Mouse (Mus musculus): ENCODE results near the gene Ccr2. TPM values are rescaled to one million over a fixed set of nuclear protein-coding genes. Genes with fewer than 3 reads are reported as not detected.
"Not testable (repeated sequence)": the region's sequence is repeated elsewhere in the genome, so short reads cannot be mapped to it uniquely, and the experiment has no call there.

Ccr2 gene
- polyA plus RNA-seq, 1 experiment from 2014 or later = not detected

GRCm38 (mm10) chr9:124079803-124080202, 21.9 kb upstream of the Ccr2 start:
- no peak overlapping the region for H3K4me2 ChIP-seq (ENCODE audit: low read depth, low read length)
- no peaks in the 10 kb centered on the region for H3K36me3 ChIP-seq (ENCODE audit: control insufficient read depth, insufficient read depth, low read length)
- no peak overlapping the region for H3K27ac ChIP-seq (ENCODE audit: low read depth, low read length)
- no peak overlapping the region for H3K4me3 ChIP-seq (ENCODE audit: low read depth, low read length)
- no peaks in the 10 kb centered on the region for H3K9me3 ChIP-seq (ENCODE audit: control insufficient read depth, low read length)
- no peak for ATAC-seq (ENCODE audit: low read depth)
- no peak overlapping the region for H3K9ac ChIP-seq (replicated peaks; ENCODE audit: low read depth, low read length)
- 85% methylated on average over 4 of the region's 4 CpGs for WGBS
- H3K27me3 ChIP-seq (ENCODE audit: control insufficient read depth, insufficient read depth, low read length) = no peaks in the 10 kb centered on the region
- no peaks in the 10 kb centered on the region for H3K4me1 ChIP-seq (ENCODE audit: control insufficient read depth, insufficient read depth, low read length)

- H3K36me3 ChIP-seq (ENCODE audit: control insufficient read depth, insufficient read depth, low read length); H3K9me3 ChIP-seq (ENCODE audit: control insufficient read depth, low read length); H3K4me3 ChIP-seq (ENCODE audit: low read depth, low read length); H3K4me2 ChIP-seq (ENCODE audit: low read depth, low read length); H3K4me1 ChIP-seq (ENCODE audit: control insufficient read depth, insufficient read depth, low read length); H3K27me3 ChIP-seq (ENCODE audit: control insufficient read depth, insufficient read depth, low read length); H3K9ac ChIP-seq (replicated peaks; ENCODE audit: low read depth, low read length); H3K27ac ChIP-seq (ENCODE audit: low read depth, low read length); ATAC-seq (ENCODE audit: low read depth): not testable (repeated sequence)
- 94% methylated on average over 12 of the region's 13 CpGs for WGBS
Measured at GRCm38 (mm10) chr9:124080471-124080870, 21.3 kb upstream of the Ccr2 start.

- Histone ChIP-seq H3K27ac (ENCODE audit: low read depth, low read length) (no peak overlapping the region), H3K4me2 (ENCODE audit: low read depth, low read length) (no peak overlapping the region), H3K4me1 (ENCODE audit: control insufficient read depth, insufficient read depth, low read length) (no peaks in the 10 kb centered on the region), H3K36me3 (ENCODE audit: control insufficient read depth, insufficient read depth, low read length) (no peaks in the 10 kb centered on the region), H3K9me3 (ENCODE audit: control insufficient read depth, low read length) (no peaks in the 10 kb centered on the region), H3K4me3 (ENCODE audit: low read depth, low read length) (no peak overlapping the region), H3K27me3 (ENCODE audit: control insufficient read depth, insufficient read depth, low read length) (no peaks in the 10 kb centered on the region), H3K9ac (replicated peaks; ENCODE audit: low read depth, low read length) (no peak overlapping the region)
- WGBS = 70% methylated on average over 1 of the region's 1 CpGs
- ATAC-seq (ENCODE audit: low read depth) = no peak
Measured at GRCm38 (mm10) chr9:124090441-124090840, 11.3 kb upstream of the Ccr2 start.

GRCm38 (mm10) chr9:124099127-124099526, 2.6 kb upstream of the Ccr2 start:
- Histone ChIP-seq H3K27ac (ENCODE audit: low read depth, low read length) (no peak overlapping the region), H3K4me3 (ENCODE audit: low read depth, low read length) (no peak overlapping the region), H3K4me1 (ENCODE audit: control insufficient read depth, insufficient read depth, low read length) (no peaks in the 10 kb centered on the region), H3K27me3 (ENCODE audit: control insufficient read depth, insufficient read depth, low read length) (no peaks in the 10 kb centered on the region), H3K9ac (replicated peaks; ENCODE audit: low read depth, low read length) (no peak overlapping the region), H3K4me2 (ENCODE audit: low read depth, low read length) (no peak overlapping the region), H3K9me3 (ENCODE audit: control insufficient read depth, low read length) (no peaks in the 10 kb centered on the region), H3K36me3 (ENCODE audit: control insufficient read depth, insufficient read depth, low read length) (no peaks in the 10 kb centered on the region)
- ATAC-seq (ENCODE audit: low read depth) = no peak
- WGBS = 97% methylated on average over 1 of the region's 1 CpGs

GRCm38 (mm10) chr9:124100357-124100756, 1.4 kb upstream of the Ccr2 start:
- H3K9ac ChIP-seq (replicated peaks; ENCODE audit: low read depth, low read length) = no peak overlapping the region
- no peak overlapping the region for H3K4me2 ChIP-seq (ENCODE audit: low read depth, low read length)
- no peak overlapping the region for H3K4me3 ChIP-seq (ENCODE audit: low read depth, low read length)
- 90% methylated on average over 1 of the region's 1 CpGs for WGBS
- no peaks in the 10 kb centered on the region for H3K36me3 ChIP-seq (ENCODE audit: control insufficient read depth, insufficient read depth, low read length)
- no peaks in the 10 kb centered on the region for H3K27me3 ChIP-seq (ENCODE audit: control insufficient read depth, insufficient read depth, low read length)
- H3K27ac ChIP-seq (ENCODE audit: low read depth, low read length) = no peak overlapping the region
- no peaks in the 10 kb centered on the region for H3K4me1 ChIP-seq (ENCODE audit: control insufficient read depth, insufficient read depth, low read length)
- ATAC-seq (ENCODE audit: low read depth) = no peak
- no peaks in the 10 kb centered on the region for H3K9me3 ChIP-seq (ENCODE audit: control insufficient read depth, low read length)

- WGBS = 72% methylated on average over 1 of the region's 1 CpGs
Measured at GRCm38 (mm10) chr9:124103199-124103598, 1.4 kb downstream of the Ccr2 start.

GRCm38 (mm10) chr9:124105196-124105595, 3.4 kb downstream of the Ccr2 start:
- Histone ChIP-seq H3K27me3 (ENCODE audit: control insufficient read depth, insufficient read depth, low read length) (no peaks in the 10 kb centered on the region), H3K27ac (ENCODE audit: low read depth, low read length) (no peak overlapping the region), H3K9ac (replicated peaks; ENCODE audit: low read depth, low read length) (no peak overlapping the region), H3K9me3 (ENCODE audit: control insufficient read depth, low read length) (no peaks in the 10 kb centered on the region), H3K4me2 (ENCODE audit: low read depth, low read length) (no peak overlapping the region), H3K4me1 (ENCODE audit: control insufficient read depth, insufficient read depth, low read length) (no peaks in the 10 kb centered on the region), H3K4me3 (ENCODE audit: low read depth, low read length) (no peak overlapping the region), H3K36me3 (ENCODE audit: control insufficient read depth, insufficient read depth, low read length) (no peaks in the 10 kb centered on the region)
- no peak for ATAC-seq (ENCODE audit: low read depth)

More at GRCm38 (mm10) chr9:124103199-124103598, 1.4 kb downstream of the Ccr2 start:
- Histone ChIP-seq H3K4me1 (ENCODE audit: control insufficient read depth, insufficient read depth, low read length) (no peaks in the 10 kb centered on the region), H3K9me3 (ENCODE audit: control insufficient read depth, low read length) (no peaks in the 10 kb centered on the region), H3K27me3 (ENCODE audit: control insufficient read depth, insufficient read depth, low read length) (no peaks in the 10 kb centered on the region), H3K4me3 (ENCODE audit: low read depth, low read length) (no peak overlapping the region), H3K27ac (ENCODE audit: low read depth, low read length) (no peak overlapping the region), H3K9ac (replicated peaks; ENCODE audit: low read depth, low read length) (no peak overlapping the region), H3K36me3 (ENCODE audit: control insufficient read depth, insufficient read depth, low read length) (no peaks in the 10 kb centered on the region), H3K4me2 (ENCODE audit: low read depth, low read length) (no peak overlapping the region)
- no peak for ATAC-seq (ENCODE audit: low read depth)

- H3K9me3 ChIP-seq (ENCODE audit: control insufficient read depth, low read length) = no peaks in the 10 kb centered on the region
- no peaks in the 10 kb centered on the region for H3K36me3 ChIP-seq (ENCODE audit: control insufficient read depth, insufficient read depth, low read length)
- no peak overlapping the region for H3K9ac ChIP-seq (replicated peaks; ENCODE audit: low read depth, low read length)
- H3K4me2 ChIP-seq (ENCODE audit: low read depth, low read length) = no peak overlapping the region
- ATAC-seq (ENCODE audit: low read depth) = no peak
- no peak overlapping the region for H3K27ac ChIP-seq (ENCODE audit: low read depth, low read length)
- no peaks in the 10 kb centered on the region for H3K27me3 ChIP-seq (ENCODE audit: control insufficient read depth, insufficient read depth, low read length)
- H3K4me3 ChIP-seq (ENCODE audit: low read depth, low read length) = no peak overlapping the region
- H3K4me1 ChIP-seq (ENCODE audit: control insufficient read depth, insufficient read depth, low read length) = no peaks in the 10 kb centered on the region
Measured at GRCm38 (mm10) chr9:124107232-124107631, 5.5 kb downstream of the Ccr2 start.

GRCm38 (mm10) chr9:124108356-124109127, 6.8 kb downstream of the Ccr2 start:
- Histone ChIP-seq H3K4me1 (ENCODE audit: control insufficient read depth, insufficient read depth, low read length) (no peaks in the 10 kb centered on the region), H3K4me2 (ENCODE audit: low read depth, low read length) (no peak overlapping the region), H3K4me3 (ENCODE audit: low read depth, low read length) (no peak overlapping the region), H3K36me3 (ENCODE audit: control insufficient read depth, insufficient read depth, low read length) (no peaks in the 10 kb centered on the region), H3K27me3 (ENCODE audit: control insufficient read depth, insufficient read depth, low read length) (no peaks in the 10 kb centered on the region), H3K27ac (ENCODE audit: low read depth, low read length) (no peak overlapping the region), H3K9ac (replicated peaks; ENCODE audit: low read depth, low read length) (no peak overlapping the region), H3K9me3 (ENCODE audit: control insufficient read depth, low read length) (no peaks in the 10 kb centered on the region)
- no peak for ATAC-seq (ENCODE audit: low read depth)
- whole genome bisulfite sequencing = 83% methylated on average over 2 of the region's 2 CpGs
